Mouse (Mus musculus): ENCODE results near the gene Afg3l1.

- TF ChIP-seq POLR2A (IDR thresholded peaks at IDR 0.05; ENCODE audit: borderline replicate concordance, extremely low read depth, insufficient read depth, insufficient read length, poor library complexity, severe bottlenecking) = no peak
- TF ChIP-seq CTCF (IDR thresholded peaks at IDR 0.05; ENCODE audit: borderline replicate concordance, extremely low read depth, insufficient read depth, insufficient read length) = no peak
These were observed 15.2 kb downstream of the Afg3l1 start for GRCm38 (mm10) chr8:123492898-123493297.

All from brain, embryonic 14.5 days (tissue).